Mouse (Mus musculus): ENCODE measurements around the gene Tomm20.
"Not testable (repeated sequence)": the region's sequence is repeated elsewhere in the genome, so short reads cannot be mapped to it uniquely, and the experiment has no call there.

Gene Tomm20

GRCm38 (mm10) chr8:126918356-126918755 is 27.3 kb downstream of the Tomm20 start:
- DNase-seq (ENCODE audit: low read depth) = no peak

DNA sequence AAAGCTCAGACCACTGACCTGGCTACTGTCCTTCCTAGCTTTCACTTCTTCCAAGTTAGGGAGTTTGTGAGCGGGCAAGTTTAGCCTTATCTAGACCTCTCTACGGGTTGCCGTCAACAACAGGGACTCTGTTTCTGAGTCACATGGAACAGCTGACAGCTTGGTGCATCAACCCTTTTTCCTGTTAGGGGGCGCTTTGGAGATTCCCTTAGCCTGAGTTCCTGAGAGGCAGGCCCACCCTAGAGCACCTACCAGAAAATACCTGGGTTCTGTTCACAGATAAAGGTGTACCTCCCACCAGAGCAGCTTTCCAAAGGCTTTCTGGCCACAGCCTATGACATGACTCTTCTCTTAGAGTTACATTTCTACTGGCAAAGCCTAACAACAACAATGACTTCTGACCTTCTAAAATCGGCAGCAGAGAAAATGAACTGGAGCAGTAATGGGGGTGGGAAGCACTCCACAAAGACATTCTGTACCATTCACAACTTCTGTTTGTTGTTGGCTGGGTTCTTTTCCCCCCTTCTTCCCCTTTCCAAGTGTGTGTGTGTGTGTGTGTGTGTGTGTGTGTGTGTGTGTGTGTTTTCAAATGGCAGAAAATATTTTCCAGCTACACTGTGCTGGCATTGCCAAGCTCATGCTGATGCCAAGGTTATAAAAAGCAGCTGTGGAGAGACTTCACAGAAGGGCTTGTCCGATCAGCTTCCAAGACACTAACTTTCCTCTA is 28.3 kb downstream of the Tomm20 start:
- peak; percentile 57 for DNase-seq (ENCODE audit: low read depth)

GRCm38 (mm10) chr8:126916611-126917010 is 29.0 kb downstream of the Tomm20 start:
- no peak for DNase-seq (ENCODE audit: low read depth)

DNA sequence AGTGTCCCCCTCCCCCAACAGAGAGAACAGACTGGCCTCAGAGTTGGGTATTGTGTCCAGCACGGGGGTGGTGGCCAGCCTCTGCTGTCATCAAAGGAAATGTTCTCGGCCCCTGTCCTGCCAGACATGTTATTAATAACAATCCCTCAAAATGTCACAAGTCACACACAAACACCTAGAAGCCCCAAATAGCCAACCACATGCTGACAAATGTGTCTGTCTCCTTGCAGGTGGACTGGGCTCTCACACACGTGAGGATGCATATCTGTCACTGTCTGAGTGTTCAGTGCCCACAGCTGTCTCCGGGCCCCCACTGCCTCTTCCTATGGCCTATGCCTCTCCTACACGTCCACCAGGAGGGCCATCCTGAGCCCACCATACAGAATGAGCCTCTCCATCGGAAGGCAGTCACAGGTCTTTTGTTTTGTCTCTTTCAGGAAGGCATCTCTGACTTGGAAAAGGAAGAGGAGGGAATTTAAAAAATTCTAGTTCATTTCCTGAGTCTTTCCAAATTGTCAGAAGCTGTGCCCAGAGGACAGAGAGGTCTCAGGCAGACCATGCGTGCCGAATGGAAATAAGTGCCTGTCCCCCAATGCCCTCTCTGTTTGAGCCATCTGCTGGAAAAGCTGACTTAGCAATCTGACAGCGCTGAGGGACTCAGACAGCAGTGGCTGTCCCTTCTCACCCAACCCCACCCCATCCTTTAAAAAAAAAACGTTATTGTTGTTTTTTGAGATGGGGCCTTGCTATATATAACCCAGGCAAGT is 30.9 kb downstream of the Tomm20 start:
- DNase-seq (ENCODE audit: low read depth) = no peak

- DNase-seq (ENCODE audit: low read depth) = not testable (repeated sequence)
These were observed 31.5 kb downstream of the Tomm20 start for GRCm38 (mm10) chr8:126914107-126914490.

DNA sequence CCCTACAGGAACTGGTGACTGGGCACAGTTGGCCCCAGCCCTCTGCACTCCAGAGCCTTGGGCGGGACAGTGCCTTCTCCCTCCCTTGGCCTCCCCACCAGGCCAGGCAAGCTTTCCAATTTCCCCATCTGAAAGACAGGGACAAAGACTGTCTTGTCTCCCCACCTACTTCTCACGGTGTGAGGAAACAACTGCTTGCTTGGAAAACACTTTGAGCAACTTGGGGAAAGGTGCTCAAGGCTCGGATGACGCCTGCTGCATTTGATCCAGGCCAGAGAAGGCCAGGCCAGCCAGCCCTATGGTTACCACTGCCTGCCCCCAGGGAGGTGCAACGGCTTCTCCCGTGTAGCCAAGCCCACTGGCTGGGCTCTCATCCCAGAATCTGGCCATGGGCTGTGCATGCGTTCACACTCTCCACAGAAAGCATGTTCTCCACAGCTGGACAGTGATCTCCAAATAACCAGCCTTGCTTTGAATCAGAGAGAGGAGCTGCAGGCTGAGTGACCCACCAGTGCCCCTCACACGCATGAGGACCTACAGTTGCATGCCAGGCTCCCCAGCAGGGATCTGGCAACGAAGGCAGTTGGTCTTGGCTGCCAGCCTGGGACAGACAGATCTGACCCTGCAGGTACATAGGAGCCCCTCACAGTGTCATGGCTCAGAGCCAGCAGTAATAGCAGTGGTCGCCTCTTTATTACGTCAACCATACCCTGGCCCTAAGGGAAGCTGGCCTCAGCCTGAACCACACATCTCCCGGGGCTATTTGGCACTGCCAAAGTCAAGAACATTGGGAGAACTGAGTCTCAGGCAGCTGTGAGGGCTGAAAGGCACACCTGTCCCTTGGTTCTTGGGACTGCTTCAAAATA is 32.2 kb downstream of the Tomm20 start:
- peak; percentile 92 for DNase-seq (ENCODE audit: low read depth)

- peak; percentile 28 for DNase-seq (ENCODE audit: low read depth)
These were observed 36.3 kb downstream of the Tomm20 start for GRCm38 (mm10) chr8:126909371-126909802.

DNA sequence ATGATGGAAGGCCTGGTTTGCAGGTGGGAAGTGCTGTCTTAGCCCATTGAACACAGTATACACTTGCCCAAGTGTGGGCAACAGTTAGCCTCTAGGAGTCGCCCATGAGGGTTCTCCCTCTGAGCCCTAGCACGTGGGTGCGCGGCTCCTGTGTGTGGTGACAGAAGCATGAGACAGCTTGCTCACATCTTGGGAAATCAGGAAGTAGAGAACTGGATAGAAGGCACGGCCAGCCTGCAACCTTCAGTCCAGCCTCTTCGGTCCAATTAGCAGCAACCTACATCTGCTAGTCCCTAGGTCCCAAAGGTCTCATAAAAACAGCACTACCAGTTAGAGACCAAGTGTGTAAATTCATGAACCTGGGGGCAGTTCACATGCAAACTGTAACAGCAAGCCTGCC is 36.8 kb downstream of the Tomm20 start:
- peak; percentile 5 for DNase-seq (ENCODE audit: low read depth)

DNA sequence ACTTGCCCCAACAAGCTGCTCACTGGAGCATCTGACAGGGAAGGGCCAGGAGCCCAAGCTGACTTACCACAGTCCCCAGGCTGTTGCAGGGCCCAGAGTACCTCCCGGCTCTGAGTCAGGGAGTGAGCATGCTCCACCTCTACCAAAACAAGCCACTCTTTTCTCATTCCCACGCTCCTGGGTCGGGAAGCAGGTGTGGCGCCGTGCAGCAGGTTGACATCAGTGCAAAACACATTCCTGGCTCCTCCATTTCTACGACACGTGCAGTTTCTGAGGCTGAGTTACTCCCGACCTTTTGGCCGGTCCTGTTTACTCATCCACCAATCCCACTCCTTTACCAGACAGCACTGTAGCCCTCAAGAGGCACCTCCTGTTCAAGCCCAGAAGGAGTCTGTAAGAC is 37.7 kb downstream of the Tomm20 start:
- DNase-seq (ENCODE audit: low read depth) = peak; percentile 18

- DNase-seq (ENCODE audit: low read depth) = no peak
These were observed 38.3 kb downstream of the Tomm20 start for GRCm38 (mm10) chr8:126907374-126907773.

DNA sequence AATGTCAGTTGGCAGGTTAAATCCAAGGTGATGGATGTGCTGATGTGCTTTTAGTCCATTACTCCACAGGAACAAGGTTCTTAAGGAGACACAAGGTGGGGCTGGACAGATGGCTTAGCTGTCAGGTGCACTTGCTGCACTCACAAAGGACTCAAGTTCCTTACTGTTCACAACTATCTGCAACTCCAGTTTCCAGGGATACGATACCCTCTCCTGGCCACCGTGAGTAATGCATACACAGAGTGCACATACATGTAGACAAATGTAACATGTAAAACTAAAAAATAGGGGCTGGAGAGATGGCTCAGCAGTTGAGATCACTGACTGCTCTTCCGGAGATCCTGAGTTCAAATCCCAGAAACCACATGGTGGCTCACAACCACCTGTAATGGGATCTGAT is 40.3 kb downstream of the Tomm20 start:
- no peak for DNase-seq (ENCODE audit: low read depth)

GRCm38 (mm10) chr8:126903927-126904326 is 41.7 kb downstream of the Tomm20 start:
- DNase-seq (ENCODE audit: low read depth) = no peak

GRCm38 (mm10) chr8:126903224-126903895 is 42.3 kb downstream of the Tomm20 start:
- peak; percentile 36 for DNase-seq (ENCODE audit: low read depth)

DNA sequence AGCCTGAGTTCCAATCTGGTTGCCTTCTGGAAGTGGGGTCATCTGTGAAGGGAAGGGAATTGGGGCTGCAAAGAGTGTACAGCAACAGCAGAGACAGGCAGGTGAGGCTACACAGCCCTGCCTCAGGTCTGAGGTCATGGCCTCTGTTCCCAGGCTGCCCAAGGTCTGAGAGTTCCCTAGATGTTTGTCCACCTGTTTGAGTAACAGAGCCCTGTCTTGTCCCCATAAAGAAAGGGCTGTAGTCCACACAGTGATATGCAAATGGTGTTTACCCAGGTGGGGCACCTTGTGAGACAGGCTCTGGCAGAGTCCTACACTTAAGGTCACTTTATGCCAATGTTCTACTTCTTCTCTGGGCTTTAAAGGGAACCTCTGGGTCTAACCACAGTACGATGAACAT is 44.0 kb downstream of the Tomm20 start:
- DNase-seq (ENCODE audit: low read depth) = no peak

- no peak for DNase-seq (ENCODE audit: low read depth)
These were observed 44.6 kb downstream of the Tomm20 start for GRCm38 (mm10) chr8:126901049-126901448.

- DNase-seq (ENCODE audit: low read depth) = peak; percentile 95
These were observed 50.5 kb downstream of the Tomm20 start for GRCm38 (mm10) chr8:126895133-126895532.

DNA sequence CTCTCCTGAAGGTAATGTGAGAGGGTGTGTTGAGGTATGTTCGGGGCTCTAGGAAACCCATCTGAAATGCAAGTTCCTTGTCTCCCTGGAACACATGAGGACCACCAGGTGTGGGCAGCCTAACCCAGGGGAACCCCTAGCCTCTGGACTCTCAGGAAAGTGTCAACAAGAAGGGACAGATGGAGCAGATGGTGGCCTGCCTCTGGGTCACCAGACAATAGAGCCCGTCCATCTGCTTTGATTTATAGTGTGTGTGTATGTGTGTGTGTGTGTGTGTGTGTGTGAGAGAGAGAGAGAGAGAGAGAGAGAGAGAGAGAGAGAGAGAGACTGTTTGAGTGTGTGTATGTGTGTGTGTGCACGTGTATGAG is 58.0 kb downstream of the Tomm20 start:
- DNase-seq (ENCODE audit: low read depth) = no peak

DNA sequence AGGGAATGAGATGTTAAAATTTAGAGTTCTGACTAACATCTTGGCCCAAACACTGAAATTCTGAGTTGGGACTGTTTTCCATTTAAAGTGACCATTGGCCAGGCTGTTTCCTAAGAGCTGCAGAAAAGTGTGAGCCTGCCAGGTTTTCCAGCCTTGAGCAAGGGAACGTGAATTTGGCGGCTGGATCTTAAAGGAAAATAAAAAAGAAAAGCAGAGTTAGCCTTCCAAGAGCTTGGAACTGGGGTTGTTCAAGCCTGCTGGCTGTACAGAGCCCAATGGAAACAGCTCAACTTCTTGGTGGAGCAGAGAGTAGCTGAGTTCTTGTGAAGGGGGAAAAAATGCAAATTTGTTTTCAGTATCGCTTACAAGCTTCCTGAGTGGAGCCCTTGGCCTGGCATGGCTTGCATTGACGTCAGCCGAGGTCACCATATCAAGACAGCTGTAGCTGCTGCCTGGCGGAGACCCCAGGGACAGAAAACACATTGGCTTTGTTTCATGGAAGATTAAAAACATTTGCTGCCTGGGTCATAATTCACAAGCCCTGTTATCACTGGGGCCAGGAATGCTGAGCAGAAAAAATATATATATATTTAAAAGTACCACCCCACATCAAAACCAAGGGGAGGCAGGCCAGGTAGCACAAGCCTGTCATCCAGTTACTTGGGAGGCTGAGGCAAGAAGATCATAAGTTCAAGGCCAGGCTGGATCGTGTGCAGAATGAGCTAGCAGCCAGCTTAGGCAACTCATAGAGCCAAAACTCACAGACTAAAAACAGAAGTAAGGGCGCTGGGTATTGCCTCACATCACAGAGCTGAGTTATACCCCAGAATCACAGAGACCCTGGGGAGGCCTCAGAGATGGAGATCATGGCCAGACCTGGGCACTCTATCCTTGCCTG is 58.7 kb downstream of the Tomm20 start:
- peak; percentile 95 for DNase-seq (ENCODE audit: low read depth)

- DNase-seq (ENCODE audit: low read depth) = peak; percentile 48
These were observed 59.8 kb downstream of the Tomm20 start for GRCm38 (mm10) chr8:126885554-126886485.
